Mouse (Mus musculus) hindbrain, embryonic 10.5 days (tissue): ENCODE data around the gene Wdr41. TPM values are rescaled to one million over a fixed set of nuclear protein-coding genes. Genes with fewer than 3 reads are reported as not detected.

Experiments
- DNase-seq: peaks from one replicate; pipeline ENCODE4 v3.0.0-alpha.2; 2017; ENCODE audit warnings: low spot score
- H3K27ac ChIP-seq: fragments of 300-500 bp; sonication (generic); 2 replicates; pipeline ENCODE4 v1.5.1; 2016; ENCODE audit warnings: mild to moderate bottlenecking, moderate library complexity
- H3K27me3 ChIP-seq: fragments of 300-500 bp; sonication (generic); 2 replicates; pipeline ENCODE4 v1.6.1; 2016; ENCODE audit warnings: mild to moderate bottlenecking; ENCODE audit not compliant: poor library complexity, insufficient read depth, severe bottlenecking
- H3K36me3 ChIP-seq: fragments of 300-500 bp; sonication (generic); 2 replicates; pipeline ENCODE4 v1.6.1; 2016; ENCODE audit warnings: mild to moderate bottlenecking, moderate library complexity
- H3K4me1 ChIP-seq: fragments of 300-500 bp; sonication (generic); replicated peaks from 2 replicates; pipeline ENCODE4 v1.6.1; 2016; ENCODE audit warnings: mild to moderate bottlenecking
- H3K4me3 ChIP-seq: fragments of 300-500 bp; sonication (generic); 2 replicates; pipeline ENCODE4 v1.5.1; 2016; ENCODE audit warnings: mild to moderate bottlenecking, moderate library complexity
- H3K9me3 ChIP-seq: fragments of 300-500 bp; sonication (generic); 2 replicates; pipeline ENCODE4 v1.6.1; 2016; ENCODE audit warnings: mild to moderate bottlenecking, moderate library complexity
- WGBS: fragments of 180-500 bp; shearing (Covaris S2); methylation state at CpG from one replicate; pipeline ENCODE4 v1.1.7; 2016; 5-methylcytosine and 5-hydroxymethylcytosine counted together
- polyA plus RNA-seq: library from polyadenylated mRNA; unstranded; fragments of >200 nt; fragmentation: Nextera tagmentation; extraction: Ambion mirVana; gene quantifications from 2 replicates; pipeline ENCODE4 v1.2.1, GENCODE M21; 2016

Wdr41 gene
- polyA plus RNA-seq, 1 experiment from 2014 or later, result 18.3 TPM

- H3K4me3 ChIP-seq, result no peak overlapping the region
- no peak for DNase-seq
- no peaks in the 10 kb centered on the region for H3K27me3 ChIP-seq
- 86% methylated on average over 4 of the region's 4 CpGs for WGBS
- H3K4me1 ChIP-seq, result peaks cover 15% of the 10 kb centered on the region
- no peaks in the 10 kb centered on the region for H3K36me3 ChIP-seq
- no peak overlapping the region for H3K27ac ChIP-seq
- H3K9me3 ChIP-seq, result no peaks in the 10 kb centered on the region
Measured at GRCm38 (mm10) chr13:95050398-95050797, 74.3 kb downstream of the Wdr41 start.

GRCm38 (mm10) chr13:95052421-95052820, 76.3 kb downstream of the Wdr41 start:
- Histone ChIP-seq H3K27me3 (no peaks in the 10 kb centered on the region), H3K27ac (no peak overlapping the region), H3K36me3 (no peaks in the 10 kb centered on the region), H3K4me3 (no peak overlapping the region), H3K9me3 (no peaks in the 10 kb centered on the region), H3K4me1 (peaks cover 18% of the 10 kb centered on the region)
- 88% methylated on average over 3 of the region's 3 CpGs for WGBS
- DNase-seq, result no peak

DNA sequence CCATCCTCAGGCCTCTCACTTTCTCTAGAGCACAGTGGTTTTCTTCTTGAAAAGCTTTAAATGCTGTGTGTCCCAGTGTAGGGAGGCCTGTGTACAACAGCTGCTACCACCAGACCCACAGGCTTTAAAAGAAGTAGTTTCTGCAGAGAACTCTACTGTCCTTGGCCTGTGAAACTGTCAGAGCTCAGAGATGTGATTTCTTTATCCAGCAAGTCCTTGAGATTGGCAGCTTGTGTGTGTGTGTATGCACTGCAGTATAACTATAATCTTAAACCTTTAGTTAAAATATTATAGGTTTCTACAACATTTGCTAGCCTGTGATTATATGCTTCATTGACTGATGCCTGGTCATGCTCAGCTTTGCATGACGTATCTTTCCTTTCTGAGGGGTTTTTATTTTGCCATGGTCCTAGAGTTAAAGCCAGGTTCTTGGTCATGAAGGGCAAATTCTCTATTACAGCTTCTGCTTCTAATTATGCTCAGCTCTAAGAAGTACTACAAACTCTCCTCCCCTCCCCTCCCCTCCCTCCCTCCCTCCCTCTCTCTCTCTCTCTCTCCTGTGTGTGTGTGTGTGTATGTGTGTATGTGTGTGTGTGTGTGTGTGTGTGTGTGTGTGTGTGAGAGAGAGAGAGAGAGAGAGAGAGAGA, 79.7 kb downstream of the Wdr41 start:
- no peak overlapping the region for H3K4me3 ChIP-seq
- no peaks in the 10 kb centered on the region for H3K36me3 ChIP-seq
- no peaks in the 10 kb centered on the region for H3K27me3 ChIP-seq
- H3K4me1 ChIP-seq, result 0 out of 2 replicates have a peak, but pooled peaks cover 5% of the 10 kb centered on the region
- H3K9me3 ChIP-seq, result no peaks in the 10 kb centered on the region
- DNase-seq, result no peak
- 72% methylated on average over 1 of the region's 1 CpGs for WGBS
- no peak overlapping the region for H3K27ac ChIP-seq

DNA sequence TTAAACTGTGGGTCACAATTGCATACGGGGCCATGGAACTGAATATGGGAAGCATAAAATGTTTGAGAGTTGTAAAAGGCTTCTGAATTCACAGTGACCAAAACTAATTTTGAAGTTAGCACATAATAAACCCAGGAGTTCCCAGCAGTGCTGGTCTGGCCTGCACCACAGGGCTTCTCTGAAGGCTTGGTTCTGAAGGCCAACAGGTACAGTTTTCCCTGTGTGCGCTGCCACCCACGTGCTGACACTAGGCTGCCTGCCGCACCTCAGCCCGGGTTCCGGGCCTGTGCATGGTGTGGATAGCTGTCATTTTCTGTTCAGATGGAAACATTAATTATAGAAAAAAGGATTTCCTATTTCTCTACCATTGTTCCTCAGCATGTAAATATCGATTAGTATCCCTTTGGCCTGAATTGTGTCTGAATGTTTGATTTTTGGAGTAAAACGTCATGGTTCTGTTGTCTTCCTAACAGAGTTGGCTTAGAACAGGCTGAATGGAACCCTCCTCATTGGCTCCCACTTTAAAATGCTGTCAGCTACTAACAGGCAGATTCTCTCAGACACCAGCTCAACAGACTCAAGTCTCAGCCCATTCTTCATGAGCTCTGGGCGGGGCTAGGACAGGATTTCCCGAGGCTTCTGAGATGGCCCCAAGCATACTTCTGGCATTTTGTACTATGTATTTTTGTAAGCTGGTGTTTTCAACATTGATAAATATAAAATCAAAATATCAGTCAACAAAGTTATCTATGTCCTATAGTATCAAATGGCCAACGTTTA, 80.5 kb downstream of the Wdr41 start:
- DNase-seq, result no peak
- Histone ChIP-seq H3K4me3 (no peak overlapping the region), H3K27me3 (no peaks in the 10 kb centered on the region), H3K9me3 (no peaks in the 10 kb centered on the region), H3K4me1 (0 out of 2 replicates have a peak, but pooled peaks cover 5% of the 10 kb centered on the region), H3K27ac (no peak overlapping the region), H3K36me3 (no peaks in the 10 kb centered on the region)
- WGBS, result 85% methylated on average over 11 of the region's 11 CpGs

DNA sequence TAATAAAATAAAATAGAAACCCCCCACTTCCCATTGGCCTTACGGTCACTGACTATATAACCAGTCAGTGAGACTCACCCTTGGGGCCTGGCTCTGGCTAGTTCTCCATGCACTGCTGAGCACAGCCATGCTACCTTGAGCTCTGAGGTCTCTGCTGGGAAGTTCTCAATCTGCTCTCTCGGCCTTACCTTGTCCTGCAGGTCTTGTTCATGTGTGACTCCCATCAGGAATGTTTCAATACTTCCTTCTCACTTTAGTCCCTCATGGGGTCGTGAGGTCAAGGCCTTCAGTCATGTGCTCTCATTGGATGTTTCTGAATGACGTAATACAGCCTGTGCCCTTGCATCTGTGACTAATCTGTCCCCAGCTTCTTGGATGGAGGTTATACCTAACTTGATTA, 82.7 kb downstream of the Wdr41 start:
- no peaks in the 10 kb centered on the region for H3K36me3 ChIP-seq
- WGBS, result 84% methylated on average over 4 of the region's 4 CpGs
- no peak for DNase-seq

DNA sequence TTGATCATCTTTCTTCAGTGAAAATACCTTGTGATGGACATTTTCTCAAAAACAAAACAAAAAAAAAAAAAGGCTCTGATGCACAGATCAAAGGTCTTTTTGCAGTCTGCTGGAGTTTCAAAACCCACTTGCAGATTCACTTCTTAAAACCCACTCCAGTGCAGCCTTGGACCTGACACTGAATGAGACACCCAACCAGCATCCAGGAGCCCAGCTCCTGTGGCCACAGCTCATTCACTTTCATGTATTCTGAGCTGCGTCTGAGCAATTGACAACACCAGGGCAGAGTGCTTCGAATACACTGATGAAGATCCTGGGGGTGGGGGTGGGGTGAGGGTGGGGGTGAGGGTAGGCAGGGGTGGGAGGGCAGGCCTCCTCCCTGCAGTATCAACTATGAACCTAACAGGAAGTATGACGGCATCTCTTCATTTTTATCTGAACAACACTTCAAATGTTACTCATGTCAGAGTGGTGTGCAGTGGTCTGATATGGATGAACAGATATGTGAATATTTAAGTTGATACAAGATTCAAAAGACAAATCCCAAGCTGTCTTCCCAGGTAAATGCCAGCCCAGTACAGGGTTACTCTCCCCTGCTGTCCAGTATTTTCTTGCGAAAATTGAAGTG, 87.4 kb downstream of the Wdr41 start:
- Histone ChIP-seq H3K27ac (no peak overlapping the region), H3K4me1 (peaks cover 5% of the 10 kb centered on the region), H3K9me3 (no peaks in the 10 kb centered on the region), H3K36me3 (no peaks in the 10 kb centered on the region), H3K27me3 (no peaks in the 10 kb centered on the region), H3K4me3 (no peak overlapping the region)
- DNase-seq, result no peak
- 64% methylated on average over 4 of the region's 4 CpGs for WGBS

More for the DNA sequence above, 82.7 kb downstream of the Wdr41 start:
- Histone ChIP-seq H3K4me3 (no peak overlapping the region), H3K9me3 (no peaks in the 10 kb centered on the region), H3K4me1 (0 out of 2 replicates have a peak, but pooled peaks cover 5% of the 10 kb centered on the region), H3K27me3 (no peaks in the 10 kb centered on the region), H3K27ac (no peak overlapping the region)

DNA sequence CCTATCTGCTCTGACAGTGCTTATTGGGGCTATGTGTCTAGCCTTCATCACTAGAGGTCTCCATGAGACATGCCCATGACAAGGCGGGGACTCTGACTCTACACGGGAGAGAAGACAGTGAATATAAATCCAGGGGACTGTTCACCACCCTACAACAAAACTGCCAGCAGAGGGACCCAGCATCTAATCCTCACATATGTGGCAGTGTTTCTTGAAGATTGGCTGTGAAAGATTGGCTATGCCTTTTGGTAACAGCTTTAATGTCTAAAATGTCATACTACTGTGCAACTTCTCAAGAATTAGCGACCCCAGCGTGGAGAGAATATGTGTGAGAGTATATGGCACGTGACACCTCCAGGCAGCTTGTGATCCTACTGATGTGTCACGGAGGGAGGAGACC, 91.7 kb downstream of the Wdr41 start:
- Histone ChIP-seq H3K4me1 (peaks cover 5% of the 10 kb centered on the region), H3K9me3 (no peaks in the 10 kb centered on the region), H3K4me3 (no peak overlapping the region), H3K27me3 (no peaks in the 10 kb centered on the region), H3K36me3 (no peaks in the 10 kb centered on the region), H3K27ac (no peak overlapping the region)
- DNase-seq, result no peak
- 70% methylated on average over 6 of the region's 6 CpGs for WGBS

DNA sequence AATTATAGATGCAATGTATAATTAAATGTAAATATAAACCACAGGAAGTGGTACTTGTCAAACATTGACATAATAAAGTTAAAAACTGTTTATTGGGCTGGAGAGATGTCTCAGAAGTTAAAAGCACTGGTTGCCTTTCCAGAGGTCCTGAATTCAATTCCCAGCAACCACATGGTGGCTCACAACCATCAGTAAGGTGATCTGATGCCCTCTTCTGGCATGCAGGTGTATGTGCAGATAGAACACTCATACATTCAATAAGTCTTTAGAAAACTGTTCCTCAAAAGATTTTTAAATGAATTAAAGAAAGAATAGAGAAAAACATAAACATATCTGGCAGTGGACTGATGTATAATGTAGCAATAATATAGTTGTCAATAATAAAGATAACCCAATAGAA, 94.1 kb downstream of the Wdr41 start:
- peaks cover under 1% of the 10 kb centered on the region for H3K4me1 ChIP-seq
- no peaks in the 10 kb centered on the region for H3K9me3 ChIP-seq
- H3K4me3 ChIP-seq, result no peak overlapping the region
- H3K27me3 ChIP-seq, result no peaks in the 10 kb centered on the region
- no peak for DNase-seq
- no peaks in the 10 kb centered on the region for H3K36me3 ChIP-seq
- H3K27ac ChIP-seq, result no peak overlapping the region

Other genes with a start within 250 kb of the Wdr41 start
- gene Tbca, start 187.4 kb upstream of the Wdr41 start, polyA plus RNA-seq, result 228 and 251 TPM in 2 replicates
- 2.2 and 4.0 TPM in 2 replicates for gene Otp, start 100.7 kb upstream of the Wdr41 start, polyA plus RNA-seq